Mouse (Mus musculus): ENCODE results near the gene Nab2. TPM values are rescaled to one million over a fixed set of nuclear protein-coding genes. Genes with fewer than 3 reads are reported as not detected.

The Nab2 gene
- total and polyA plus RNA-seq, 2 experiments from 2014 or later: 4.5 to 12.9 TPM

- no peak for TF ChIP-seq CTCF (IDR thresholded peaks at IDR 0.05; ENCODE audit: low read depth)
- Histone ChIP-seq H3K4me2 (ENCODE audit: low read depth) (peak overlapping the region; percentile 88), H3K9me3 (ENCODE audit: low read length) (no peaks in the 10 kb centered on the region), H3K27me3 (ENCODE audit: insufficient read depth, low read length) (peaks cover 25% of the 10 kb centered on the region), H3K4me1 (ENCODE audit: insufficient read depth) (peaks cover 20% of the 10 kb centered on the region), H3K9ac (peak overlapping the region; percentile 62), H3K27ac (ENCODE audit: low read depth, low read length) (peak overlapping the region; percentile 84; the same call in 1 of the 2 replicates), H3K36me3 (ENCODE audit: insufficient read depth) (0 out of 2 replicates have a peak, but pooled peaks cover 4% of the 10 kb centered on the region), H3K4me3 (ENCODE audit: low read depth, low read length) (peak overlapping the region; percentile 66)
- ATAC-seq (no peak), DNase-seq (peak; percentile 29)
- WGBS: 8% methylated on average over 14 of the region's 14 CpGs
These were observed 2.8 kb downstream of the Nab2 start for GRCm38 (mm10) chr10:127665366-127666181.

- Histone ChIP-seq H3K9ac (no peak overlapping the region), H3K36me3 (ENCODE audit: insufficient read depth) (0 out of 2 replicates have a peak, but pooled peaks cover 4% of the 10 kb centered on the region), H3K4me1 (ENCODE audit: insufficient read depth) (peaks cover 20% of the 10 kb centered on the region), H3K4me2 (ENCODE audit: low read depth) (peak overlapping the region; percentile 88; the same call in 1 of the 2 replicates), H3K4me3 (ENCODE audit: low read depth, low read length) (no peak overlapping the region), H3K27ac (ENCODE audit: low read depth, low read length) (no peak overlapping the region), H3K27me3 (ENCODE audit: insufficient read depth, low read length) (peaks cover 25% of the 10 kb centered on the region), H3K9me3 (ENCODE audit: low read length) (no peaks in the 10 kb centered on the region)
- 29% methylated on average over 13 of the region's 13 CpGs for WGBS
- TF ChIP-seq CTCF (IDR thresholded peaks at IDR 0.05; ENCODE audit: low read depth): no peak
- DNase-seq (no peak), ATAC-seq (no peak)
These were observed 3.5 kb downstream of the Nab2 start for GRCm38 (mm10) chr10:127664891-127665290.

GRCm38 (mm10) chr10:127664166-127664565, 4.2 kb downstream of the Nab2 start:
- Histone ChIP-seq H3K4me2 (ENCODE audit: low read depth) (no peak overlapping the region), H3K9me3 (ENCODE audit: low read length) (no peaks in the 10 kb centered on the region), H3K27ac (ENCODE audit: low read depth, low read length) (no peak overlapping the region), H3K36me3 (ENCODE audit: insufficient read depth) (0 out of 2 replicates have a peak, but pooled peaks cover 4% of the 10 kb centered on the region), H3K27me3 (ENCODE audit: insufficient read depth, low read length) (peaks cover 25% of the 10 kb centered on the region), H3K9ac (no peak overlapping the region), H3K4me3 (ENCODE audit: low read depth, low read length) (no peak overlapping the region), H3K4me1 (ENCODE audit: insufficient read depth) (peaks cover 20% of the 10 kb centered on the region)
- ATAC-seq (no peak), DNase-seq (no peak)
- WGBS: 35% methylated on average over 16 of the region's 16 CpGs
- no peak for TF ChIP-seq CTCF (IDR thresholded peaks at IDR 0.05; ENCODE audit: low read depth)

- peaks cover 18% of the 10 kb centered on the region for H3K4me1 ChIP-seq (ENCODE audit: insufficient read depth)
These were observed 4.8 kb downstream of the Nab2 start for GRCm38 (mm10) chr10:127663590-127663989.

GRCm38 (mm10) chr10:127662666-127663253, 5.6 kb downstream of the Nab2 start:
- H3K4me2 ChIP-seq (ENCODE audit: low read depth): peak overlapping the region; percentile 41; the same call in 1 of the 2 replicates
- H3K9me3 ChIP-seq (ENCODE audit: low read length): no peaks in the 10 kb centered on the region
- H3K9ac ChIP-seq: peak overlapping the region; percentile 35; the same call in 1 of the 2 replicates
- 29% methylated on average over 19 of the region's 19 CpGs for WGBS
- no peak overlapping the region for H3K27ac ChIP-seq (ENCODE audit: low read depth, low read length)
- DNase-seq (no peak), ATAC-seq (no peak)
- 0 out of 2 replicates have a peak, but pooled peaks cover 4% of the 10 kb centered on the region for H3K36me3 ChIP-seq (ENCODE audit: insufficient read depth)
- H3K4me3 ChIP-seq (ENCODE audit: low read depth, low read length): no peak overlapping the region
- H3K27me3 ChIP-seq (ENCODE audit: insufficient read depth, low read length): peaks cover 25% of the 10 kb centered on the region
- TF ChIP-seq CTCF (IDR thresholded peaks at IDR 0.05; ENCODE audit: low read depth): peak; percentile 39
- peaks cover 10% of the 10 kb centered on the region for H3K4me1 ChIP-seq (ENCODE audit: insufficient read depth)

More at GRCm38 (mm10) chr10:127663590-127663989, 4.8 kb downstream of the Nab2 start:
- DNase-seq (no peak), ATAC-seq (no peak)
- Histone ChIP-seq H3K4me2 (ENCODE audit: low read depth) (no peak overlapping the region), H3K27me3 (ENCODE audit: insufficient read depth, low read length) (peaks cover 25% of the 10 kb centered on the region), H3K9me3 (ENCODE audit: low read length) (no peaks in the 10 kb centered on the region), H3K36me3 (ENCODE audit: insufficient read depth) (0 out of 2 replicates have a peak, but pooled peaks cover 4% of the 10 kb centered on the region), H3K27ac (ENCODE audit: low read depth, low read length) (no peak overlapping the region), H3K9ac (no peak overlapping the region), H3K4me3 (ENCODE audit: low read depth, low read length) (no peak overlapping the region)
- 39% methylated on average over 5 of the region's 5 CpGs for WGBS
- no peak for TF ChIP-seq CTCF (IDR thresholded peaks at IDR 0.05; ENCODE audit: low read depth)

- DNase-seq: peak; percentile 53
These were observed 6.3 kb downstream of the Nab2 start for GRCm38 (mm10) chr10:127661915-127662663.

More at GRCm38 (mm10) chr10:127661915-127662663, 6.3 kb downstream of the Nab2 start:
- H3K9me3 ChIP-seq (ENCODE audit: low read length): no peaks in the 10 kb centered on the region
- 16% methylated on average over 16 of the region's 16 CpGs for WGBS
- ATAC-seq: peak; percentile 45; the same call in 1 of the 2 replicates
- H3K4me2 ChIP-seq (ENCODE audit: low read depth): peak overlapping the region; percentile 41
- TF ChIP-seq CTCF (IDR thresholded peaks at IDR 0.05; ENCODE audit: low read depth): no peak
- H3K4me1 ChIP-seq (ENCODE audit: insufficient read depth): peaks cover 3% of the 10 kb centered on the region; the same call in 1 of the 2 replicates
- no peak overlapping the region for H3K4me3 ChIP-seq (ENCODE audit: low read depth, low read length)
- 0 out of 2 replicates have a peak, but pooled peaks cover 4% of the 10 kb centered on the region for H3K36me3 ChIP-seq (ENCODE audit: insufficient read depth)
- H3K9ac ChIP-seq: peak overlapping the region; percentile 35; the same call in 1 of the 2 replicates
- no peak overlapping the region for H3K27ac ChIP-seq (ENCODE audit: low read depth, low read length)
- H3K27me3 ChIP-seq (ENCODE audit: insufficient read depth, low read length): peaks cover 25% of the 10 kb centered on the region
